Mouse (Mus musculus): ENCODE measurements around the gene Gas2l3.

Gas2l3 gene

DNA sequence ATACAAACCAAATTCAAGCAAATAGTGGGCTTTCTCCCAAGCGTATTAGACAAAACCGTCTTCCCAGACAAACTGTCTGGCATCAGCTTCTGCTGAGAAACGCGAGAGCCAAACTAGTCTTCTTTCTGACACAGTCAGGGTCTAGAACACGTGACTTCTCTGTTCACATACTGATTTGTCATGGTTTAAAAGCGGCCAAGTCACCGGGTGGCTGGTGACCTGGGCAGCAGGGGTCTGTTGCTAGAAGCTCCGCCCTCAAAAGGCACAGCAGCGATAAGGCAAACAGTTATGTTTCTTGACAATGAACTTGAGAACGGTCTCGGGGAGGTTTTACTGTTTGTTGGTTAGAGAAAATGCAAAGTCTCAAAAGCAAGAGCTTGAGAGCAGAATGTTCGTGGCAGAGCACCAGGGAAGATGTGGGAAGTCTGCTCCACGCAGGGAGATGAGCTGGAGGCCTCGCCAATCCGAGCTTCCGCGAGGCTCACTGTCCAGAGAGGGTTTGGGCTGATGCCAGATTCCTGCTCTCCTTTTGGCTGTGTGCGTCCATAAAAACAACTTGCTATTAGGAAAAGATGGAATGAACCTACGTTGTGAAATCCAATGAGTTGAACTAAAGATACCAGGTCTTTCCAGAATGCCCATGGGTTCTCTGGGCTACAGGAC, 43.0 kb downstream of the Gas2l3 start:
- in situ Hi-C loops (cut with MseI, MboI) = no loop called here

- in situ Hi-C loops (cut with MseI, MboI) = no loop called here
Measured at GRCm38 (mm10) chr10:89395823-89396222, 47.9 kb downstream of the Gas2l3 start.

DNA sequence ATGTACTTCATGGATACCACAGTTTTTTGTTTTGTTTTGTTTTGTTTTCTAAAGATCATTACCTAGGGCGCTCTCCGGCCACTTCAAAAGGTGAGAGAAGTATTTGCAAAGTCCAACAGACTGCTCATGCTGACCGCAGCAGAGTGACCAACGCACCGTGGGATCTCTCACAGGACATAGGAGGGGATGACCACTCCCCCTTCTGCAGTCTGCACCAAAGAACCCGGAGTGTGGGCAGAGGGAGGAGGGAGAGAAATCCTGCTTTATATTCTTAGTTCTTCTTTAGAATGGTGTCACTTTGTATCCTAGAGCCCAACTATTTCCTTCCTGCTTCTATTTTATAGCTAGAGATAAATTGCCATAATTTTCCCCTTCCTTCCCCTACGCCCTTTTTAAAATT, 48.4 kb downstream of the Gas2l3 start:
- in situ Hi-C loops (cut with MseI, MboI) = no loop called here

DNA sequence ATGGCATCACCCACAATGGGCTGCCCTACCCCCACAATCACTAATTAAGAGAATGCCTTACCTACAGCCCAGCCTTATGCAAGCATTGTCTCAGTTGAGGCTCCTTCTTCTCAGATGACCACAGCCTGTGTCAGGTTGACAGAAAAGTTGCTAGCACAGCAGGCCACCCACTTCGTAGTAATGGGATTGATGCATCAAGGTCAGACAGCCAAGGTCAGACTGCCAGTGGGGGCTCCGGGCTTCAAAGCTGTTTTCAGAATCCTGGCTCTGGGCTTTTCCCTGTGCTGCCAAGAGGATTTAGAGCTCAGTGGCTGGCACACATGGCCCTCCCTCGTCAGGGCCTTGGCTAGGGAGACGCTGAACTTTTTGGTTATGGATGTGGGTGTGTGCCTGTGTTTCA, 51.1 kb downstream of the Gas2l3 start:
- in situ Hi-C loops (cut with MseI, MboI) = no loop called here

DNA sequence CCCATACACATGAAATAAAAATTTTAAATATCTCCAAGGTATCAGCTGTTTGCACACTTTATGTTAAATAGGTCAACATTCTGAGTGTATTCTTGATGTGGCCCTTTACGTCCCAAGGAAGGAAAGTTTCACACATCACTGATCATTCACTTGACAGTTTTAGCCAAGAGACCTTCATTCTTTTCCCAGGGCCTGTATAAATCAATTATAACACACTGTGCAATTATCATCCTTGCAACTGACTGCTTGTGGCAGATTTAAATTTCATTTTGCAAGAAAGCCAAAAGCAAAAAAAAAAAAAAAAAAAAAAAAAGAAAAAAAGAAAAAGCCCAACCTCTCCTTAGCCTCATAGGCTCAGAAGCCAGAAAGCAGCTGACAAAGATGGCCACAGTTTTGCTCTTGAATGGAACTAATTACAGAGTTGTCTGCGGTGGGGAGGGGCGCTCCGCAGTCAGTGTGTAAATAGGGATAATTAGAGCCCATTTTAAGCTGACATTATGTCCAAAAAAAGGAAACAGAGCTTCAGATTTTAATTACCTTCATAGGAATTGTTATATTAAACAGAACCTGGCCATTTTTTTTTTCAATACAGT, 52.1 kb downstream of the Gas2l3 start:
- in situ Hi-C loops (cut with MseI, MboI) = no loop called here

DNA sequence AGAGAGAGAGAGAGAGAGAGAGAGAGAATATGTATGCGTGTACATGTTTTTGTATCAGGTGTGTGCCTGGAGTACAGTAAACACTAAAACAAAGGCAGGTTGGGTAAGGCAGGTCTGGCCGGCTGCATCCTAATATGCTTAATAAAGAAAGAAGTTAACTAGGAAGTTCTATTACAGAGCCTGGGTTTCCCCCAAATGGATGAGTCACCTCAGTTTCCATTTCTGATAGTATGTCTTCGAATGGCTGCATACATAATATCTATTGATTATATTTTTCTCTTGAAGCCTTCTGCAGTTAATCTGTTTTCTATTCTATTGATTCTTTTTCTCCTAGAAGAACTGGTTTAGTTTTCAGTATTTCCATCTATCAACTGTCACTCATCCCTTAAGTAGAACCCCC, 57.3 kb downstream of the Gas2l3 start:
- in situ Hi-C loops (cut with MseI, MboI) = no loop called here

DNA sequence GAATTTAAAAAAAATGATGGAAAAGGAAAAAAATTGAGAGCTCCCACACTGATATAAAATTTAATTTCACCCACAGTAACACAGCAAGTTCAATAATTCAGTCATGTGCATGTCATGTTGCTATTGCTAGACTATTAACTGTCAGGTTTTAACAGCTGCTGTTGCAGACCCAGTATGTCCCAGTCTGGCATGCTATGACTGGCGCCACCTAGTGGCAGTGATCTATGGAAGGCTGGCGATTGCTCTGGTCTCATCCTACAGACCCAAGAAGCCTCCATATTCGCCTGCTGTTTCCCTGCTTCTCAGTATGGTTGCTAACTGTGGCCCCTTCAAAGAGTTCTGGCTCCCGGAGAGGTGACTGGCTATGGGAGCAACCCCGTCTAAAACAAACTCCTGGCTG, 60.3 kb downstream of the Gas2l3 start:
- in situ Hi-C loops (cut with MseI, MboI) = loop anchor here (5.0 kb wide), 1 partner anchor 56 kb away; no protein-coding TSS in a partner anchor

DNA sequence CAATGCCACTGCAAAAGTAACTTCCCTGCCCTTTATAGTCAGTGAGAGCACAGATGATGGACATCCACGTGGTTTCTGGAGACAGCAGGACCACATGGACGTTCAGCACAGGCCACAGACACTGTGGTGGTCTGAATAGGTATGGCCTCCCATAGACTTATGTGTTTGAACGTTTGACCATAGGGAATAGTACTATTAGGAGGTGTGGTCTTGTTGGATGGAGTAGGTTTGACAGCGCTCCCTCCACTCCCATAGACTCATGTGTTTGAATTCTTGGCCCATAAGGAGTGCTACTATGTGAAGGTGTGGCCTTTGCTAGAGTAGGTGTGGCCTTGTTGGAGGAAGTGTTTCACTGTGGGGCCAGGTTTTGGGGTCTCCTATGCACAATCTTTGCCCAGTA, 66.0 kb downstream of the Gas2l3 start:
- in situ Hi-C loops (cut with MseI, MboI) = no loop called here

DNA sequence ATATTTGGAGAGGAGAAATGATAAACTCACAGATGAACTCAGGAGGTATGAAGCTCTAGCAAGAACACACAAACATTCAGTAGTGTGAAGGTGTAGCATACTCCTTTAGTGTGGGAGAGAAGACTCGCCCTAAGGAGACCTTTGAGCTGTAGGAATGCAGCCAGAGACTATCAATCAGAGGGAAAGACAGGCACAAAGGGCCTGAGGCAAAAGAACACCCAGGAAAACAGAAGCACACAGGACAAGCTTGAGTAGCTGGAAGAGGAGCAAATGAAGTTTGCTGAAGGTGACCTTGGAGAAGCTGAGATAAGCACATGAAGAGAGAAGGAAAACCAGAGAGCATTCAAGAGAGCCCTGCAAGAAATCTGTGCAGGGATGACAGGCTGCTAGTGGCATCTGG, 73.7 kb downstream of the Gas2l3 start:
- in situ Hi-C loops (cut with MseI, MboI) = no loop called here

DNA sequence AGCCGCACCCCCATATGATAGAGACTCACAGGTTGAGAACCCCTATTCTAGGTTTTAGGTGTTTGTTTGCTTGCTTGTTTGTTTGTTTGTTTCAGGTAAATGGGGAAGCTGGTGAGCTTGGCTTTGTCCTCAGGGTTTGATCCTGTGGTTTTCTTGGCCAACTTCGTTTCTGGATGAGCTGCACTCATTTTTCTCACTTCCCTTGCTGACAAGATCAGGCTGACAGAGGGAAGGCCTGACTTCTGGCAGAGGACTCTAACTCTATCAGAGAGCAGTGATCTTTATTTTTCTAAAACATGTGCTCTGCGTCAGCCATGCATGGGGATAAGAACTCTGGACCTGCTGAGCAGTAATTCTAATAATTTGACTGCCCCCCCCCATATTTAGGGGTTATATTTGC, 84.8 kb downstream of the Gas2l3 start:
- in situ Hi-C loops (cut with MseI, MboI) = no loop called here
